Mouse (Mus musculus) embryonic fibroblast, embryonic 13.5 days (primary cell): ENCODE measurements around the gene Trim30c.
"Not testable (repeated sequence)": the region's sequence is repeated elsewhere in the genome, so short reads cannot be mapped to it uniquely, and the experiment has no call there.

Experiments
- CTCF ChIP-seq: IDR thresholded peaks from 2 replicates; pipeline ENCODE4 v1.5.1; 2011; ENCODE audit warnings: mild to moderate bottlenecking, control low read depth, low read length, moderate library complexity, borderline replicate concordance; ENCODE audit not compliant: insufficient read depth
- POLR2A ChIP-seq: IDR thresholded peaks from 2 replicates; pipeline ENCODE4 v1.6.1; 2011; ENCODE audit warnings: low read depth, mild to moderate bottlenecking, control low read depth, low read length, moderate library complexity

DNA sequence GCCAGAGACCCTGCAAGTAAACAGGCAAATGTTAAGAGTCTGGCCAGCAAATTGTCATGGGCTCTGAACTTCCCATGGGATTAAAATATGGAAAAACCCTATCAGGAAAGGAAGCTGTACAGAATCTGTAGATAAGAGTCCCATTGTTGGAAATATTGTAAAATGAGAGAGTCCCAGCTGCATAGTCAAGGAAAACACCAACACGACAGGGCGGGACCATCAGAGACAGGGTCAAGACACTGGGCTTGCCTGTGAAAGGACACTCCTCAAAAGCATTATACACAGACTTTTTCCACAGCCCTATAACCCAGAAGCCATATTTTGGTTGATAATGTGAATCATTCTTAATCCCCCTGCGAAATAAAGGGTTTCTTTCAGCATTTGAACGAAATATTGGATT, 59.9 kb downstream of the Trim30c start:
- not testable (repeated sequence) for TF ChIP-seq CTCF, POLR2A
